Mouse (Mus musculus) embryonic facial prominence, embryonic 11.5 days (tissue): ENCODE measurements around the gene Fgfr2. TPM values are rescaled to one million over a fixed set of nuclear protein-coding genes. Genes with fewer than 3 reads are reported as not detected.

ENCODE experiments used
- ATAC-seq: fragments of 200-750 bp; cut with Nextera tagmentation; replicated peaks from 2 replicates; pipeline ENCODE4 v1.8.0; 2017; ENCODE audit warnings: low read depth; ENCODE audit not compliant: insufficient number of reproducible peaks, low FRiP score, low TSS enrichment
- DNase-seq: peaks from one replicate; pipeline ENCODE4 v3.0.0-alpha.2; 2015; ENCODE audit warnings: low spot score
- H3K27ac ChIP-seq: fragments of 300-500 bp; sonication (generic); replicated peaks from 2 replicates; pipeline ENCODE4 v1.5.1; 2014; ENCODE audit warnings: mild to moderate bottlenecking, low read depth, low read length, control low read depth
- H3K27me3 ChIP-seq: fragments of 300-500 bp; sonication (generic); 2 replicates; pipeline ENCODE4 v1.6.1; 2014; ENCODE audit warnings: mild to moderate bottlenecking, low read length, moderate library complexity, mixed read lengths; ENCODE audit not compliant: control insufficient read depth, insufficient read depth
- H3K36me3 ChIP-seq: fragments of 300-500 bp; sonication (generic); replicated peaks from 2 replicates; pipeline ENCODE4 v1.6.1; 2014; ENCODE audit warnings: low read depth, mild to moderate bottlenecking, low read length, moderate library complexity, mixed read lengths; ENCODE audit not compliant: control insufficient read depth, insufficient read depth
- H3K4me1 ChIP-seq: fragments of 300-500 bp; sonication (generic); 2 replicates; pipeline ENCODE4 v1.6.1; 2014; ENCODE audit warnings: low read length, mixed read lengths; ENCODE audit not compliant: control insufficient read depth, insufficient read depth
- H3K4me2 ChIP-seq: fragments of 300-500 bp; sonication (generic); 2 replicates; pipeline ENCODE4 v1.6.1; 2014; ENCODE audit warnings: low read depth, mild to moderate bottlenecking, control low read depth, low read length, moderate library complexity
- H3K4me3 ChIP-seq: fragments of 300-500 bp; sonication (generic); 2 replicates; pipeline ENCODE4 v1.5.1; 2014; ENCODE audit warnings: low read depth, low read length, control low read depth
- H3K9ac ChIP-seq: fragments of 300-500 bp; sonication (generic); replicated peaks from 2 replicates; pipeline ENCODE4 v1.6.1; 2014; ENCODE audit warnings: mild to moderate bottlenecking, control low read depth, low read length
- H3K9me3 ChIP-seq: fragments of 300-500 bp; sonication (generic); replicated peaks from 2 replicates; pipeline ENCODE4 v1.6.1; 2016; ENCODE audit warnings: mild to moderate bottlenecking, low read length, inconsistent platforms, mixed read lengths; ENCODE audit not compliant: control insufficient read depth
- WGBS: fragments of 180-500 bp; shearing (Covaris S2); extraction: QIAGEN DNeasy Blood & Tissue Kit; methylation state at CpG from one replicate; pipeline ENCODE4 v1.1.7; 2014; 5-methylcytosine and 5-hydroxymethylcytosine counted together
- polyA plus RNA-seq: library from polyadenylated mRNA; unstranded; fragments of >200 nt; fragmentation: Nextera tagmentation; extraction: Ambion mirVana; gene quantifications from 2 replicates; pipeline ENCODE4 v1.2.1, GENCODE M21; 2014

Gene Fgfr2
- polyA plus RNA-seq, 1 experiment from 2014 or later, result 75.6 TPM

- 86% methylated on average over 2 of the region's 2 CpGs for WGBS
- Histone ChIP-seq H3K4me2 (no peak overlapping the region), H3K4me1 (no peaks in the 10 kb centered on the region), H3K27me3 (no peaks in the 10 kb centered on the region), H3K27ac (no peak overlapping the region), H3K9me3 (no peaks in the 10 kb centered on the region), H3K4me3 (no peak overlapping the region), H3K9ac (no peak overlapping the region), H3K36me3 (no peaks in the 10 kb centered on the region)
- DNase-seq, result no peak
- ATAC-seq, result no peak
These were observed 447.2 kb downstream of the Fgfr2 start for GRCm38 (mm10) chr7:132675922-132676321.

- 43% methylated on average over 17 of the region's 17 CpGs for WGBS
- H3K27ac ChIP-seq, result no peak overlapping the region
- DNase-seq, result peak; percentile 32
These were observed 449.0 kb downstream of the Fgfr2 start for GRCm38 (mm10) chr7:132673931-132674755.

DNA sequence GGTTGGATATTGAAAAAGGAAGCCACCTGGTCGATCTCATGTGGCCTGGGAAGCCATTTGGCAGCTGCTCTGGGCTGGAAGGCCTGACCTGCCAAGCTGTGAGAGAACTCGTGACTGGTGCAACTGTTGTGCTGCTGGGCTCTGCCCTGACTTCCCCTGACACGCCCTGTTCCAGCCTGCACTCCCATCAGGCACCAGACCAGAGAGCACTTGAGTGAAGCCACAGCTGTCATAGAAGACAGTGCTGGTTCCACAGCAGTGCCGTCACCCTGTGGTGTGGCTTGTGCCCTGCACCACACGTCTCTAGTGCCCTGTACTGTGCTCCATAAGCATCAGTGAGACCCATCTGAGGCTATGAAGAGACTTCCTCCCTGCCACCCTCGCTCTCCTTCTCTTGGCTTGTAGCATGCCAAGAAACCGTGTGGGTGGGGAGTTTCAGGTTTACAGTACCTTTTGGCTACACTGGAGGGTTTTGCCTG lies 450.6 kb downstream of the Fgfr2 start:
- no peaks in the 10 kb centered on the region for H3K27me3 ChIP-seq
- no peaks in the 10 kb centered on the region for H3K9me3 ChIP-seq
- H3K4me2 ChIP-seq, result no peak overlapping the region
- WGBS, result 77% methylated on average over 7 of the region's 7 CpGs
- H3K36me3 ChIP-seq, result no peaks in the 10 kb centered on the region
- H3K9ac ChIP-seq, result no peak overlapping the region
- ATAC-seq (0 out of 2 replicates have a peak, but pooled peaks have one; percentile 40), DNase-seq (no peak)
- H3K4me3 ChIP-seq, result no peak overlapping the region
- H3K4me1 ChIP-seq, result no peaks in the 10 kb centered on the region
- H3K27ac ChIP-seq, result no peak overlapping the region

More at GRCm38 (mm10) chr7:132673931-132674755, 449.0 kb downstream of the Fgfr2 start:
- no peaks in the 10 kb centered on the region for H3K36me3 ChIP-seq
- no peaks in the 10 kb centered on the region for H3K27me3 ChIP-seq
- H3K4me2 ChIP-seq, result no peak overlapping the region
- H3K4me3 ChIP-seq, result no peak overlapping the region
- H3K4me1 ChIP-seq, result no peaks in the 10 kb centered on the region
- no peak for ATAC-seq
- H3K9me3 ChIP-seq, result no peaks in the 10 kb centered on the region
- H3K9ac ChIP-seq, result no peak overlapping the region

DNA sequence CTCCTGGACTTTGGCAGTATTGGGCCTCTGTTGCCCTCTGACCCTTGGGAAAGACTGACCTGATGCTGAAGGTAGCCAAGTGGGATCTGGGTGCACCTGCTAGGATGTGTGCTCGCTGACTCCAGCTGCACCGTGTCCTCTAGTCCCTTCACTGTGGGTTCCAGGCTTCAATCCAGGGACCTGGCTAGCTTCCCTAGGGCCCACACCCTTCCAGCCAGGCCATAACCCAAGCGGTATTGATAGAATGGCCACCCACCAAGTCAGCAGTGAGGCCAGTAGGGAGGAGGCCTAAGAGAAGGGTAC lies 452.3 kb downstream of the Fgfr2 start:
- H3K9me3 ChIP-seq, result no peaks in the 10 kb centered on the region
- no peak overlapping the region for H3K9ac ChIP-seq
- H3K4me1 ChIP-seq, result no peaks in the 10 kb centered on the region
- no peaks in the 10 kb centered on the region for H3K27me3 ChIP-seq
- no peak overlapping the region for H3K4me3 ChIP-seq
- WGBS, result 98% methylated on average over 3 of the region's 3 CpGs
- ATAC-seq (no peak), DNase-seq (no peak)
- H3K27ac ChIP-seq, result no peak overlapping the region
- H3K4me2 ChIP-seq, result no peak overlapping the region
- H3K36me3 ChIP-seq, result no peaks in the 10 kb centered on the region

DNA sequence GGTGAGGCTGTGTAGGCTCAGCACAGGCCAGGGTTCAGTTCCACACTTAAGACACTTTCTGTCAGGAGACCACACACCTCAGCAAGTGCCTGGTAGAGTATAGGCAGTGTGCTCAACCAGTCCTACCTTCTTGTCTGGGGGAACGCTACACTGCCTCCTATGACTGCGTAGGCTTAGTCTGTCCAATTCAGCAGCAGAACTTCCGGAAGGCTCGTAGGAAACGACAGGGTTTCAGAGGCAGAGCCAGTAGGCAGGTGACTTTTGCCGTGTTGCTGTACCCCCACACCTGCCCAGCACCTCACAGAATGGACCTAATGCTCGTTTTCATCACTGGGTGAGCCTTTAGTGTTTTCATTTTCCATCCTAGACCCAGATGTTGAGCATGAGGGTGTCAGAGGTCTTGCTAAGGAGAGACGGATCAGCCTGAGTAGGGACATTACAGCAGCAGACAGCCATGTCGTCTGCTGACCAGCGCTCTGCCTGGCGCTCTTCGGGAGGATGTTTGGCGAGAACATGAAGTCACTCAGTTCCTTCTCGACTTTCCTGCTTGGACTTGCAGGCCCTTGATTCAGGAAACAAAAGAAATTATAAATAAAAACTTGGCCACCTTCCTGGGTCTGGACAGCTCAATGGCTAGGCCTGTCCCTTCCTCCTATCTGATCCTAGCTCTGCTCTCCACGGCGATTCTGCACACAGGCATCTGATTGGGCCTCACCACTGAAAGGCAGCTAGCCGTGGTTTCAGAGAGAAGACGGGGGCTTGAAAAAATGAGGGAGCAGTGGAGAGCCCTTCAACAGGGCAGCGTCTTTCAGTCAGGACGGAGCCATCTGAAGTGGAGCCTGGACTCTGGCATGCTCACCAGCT lies 452.9 kb downstream of the Fgfr2 start:
- no peaks in the 10 kb centered on the region for H3K27me3 ChIP-seq
- H3K9ac ChIP-seq, result no peak overlapping the region
- ATAC-seq, result no peak
- WGBS, result 86% methylated on average over 20 of the region's 20 CpGs
- H3K4me2 ChIP-seq, result no peak overlapping the region
- DNase-seq, result no peak
- H3K9me3 ChIP-seq, result no peaks in the 10 kb centered on the region
- no peak overlapping the region for H3K27ac ChIP-seq
- H3K4me1 ChIP-seq, result no peaks in the 10 kb centered on the region
- H3K36me3 ChIP-seq, result no peaks in the 10 kb centered on the region
- H3K4me3 ChIP-seq, result no peak overlapping the region

GRCm38 (mm10) chr7:132668604-132669003 lies 454.5 kb downstream of the Fgfr2 start:
- Histone ChIP-seq H3K27ac (no peak overlapping the region), H3K4me2 (no peak overlapping the region), H3K9me3 (no peaks in the 10 kb centered on the region), H3K4me1 (no peaks in the 10 kb centered on the region), H3K4me3 (no peak overlapping the region), H3K9ac (no peak overlapping the region), H3K36me3 (no peaks in the 10 kb centered on the region), H3K27me3 (no peaks in the 10 kb centered on the region)
- no peak for DNase-seq
- 83% methylated on average over 2 of the region's 2 CpGs for WGBS
- ATAC-seq, result no peak

GRCm38 (mm10) chr7:132666516-132666915 lies 456.6 kb downstream of the Fgfr2 start:
- Histone ChIP-seq H3K27ac (no peak overlapping the region), H3K4me1 (no peaks in the 10 kb centered on the region), H3K27me3 (no peaks in the 10 kb centered on the region), H3K4me3 (no peak overlapping the region), H3K4me2 (no peak overlapping the region), H3K36me3 (no peaks in the 10 kb centered on the region), H3K9ac (no peak overlapping the region), H3K9me3 (no peaks in the 10 kb centered on the region)
- WGBS, result 60% methylated on average over 4 of the region's 4 CpGs
- DNase-seq (no peak), ATAC-seq (no peak)
